In the genomic region with DNA sequence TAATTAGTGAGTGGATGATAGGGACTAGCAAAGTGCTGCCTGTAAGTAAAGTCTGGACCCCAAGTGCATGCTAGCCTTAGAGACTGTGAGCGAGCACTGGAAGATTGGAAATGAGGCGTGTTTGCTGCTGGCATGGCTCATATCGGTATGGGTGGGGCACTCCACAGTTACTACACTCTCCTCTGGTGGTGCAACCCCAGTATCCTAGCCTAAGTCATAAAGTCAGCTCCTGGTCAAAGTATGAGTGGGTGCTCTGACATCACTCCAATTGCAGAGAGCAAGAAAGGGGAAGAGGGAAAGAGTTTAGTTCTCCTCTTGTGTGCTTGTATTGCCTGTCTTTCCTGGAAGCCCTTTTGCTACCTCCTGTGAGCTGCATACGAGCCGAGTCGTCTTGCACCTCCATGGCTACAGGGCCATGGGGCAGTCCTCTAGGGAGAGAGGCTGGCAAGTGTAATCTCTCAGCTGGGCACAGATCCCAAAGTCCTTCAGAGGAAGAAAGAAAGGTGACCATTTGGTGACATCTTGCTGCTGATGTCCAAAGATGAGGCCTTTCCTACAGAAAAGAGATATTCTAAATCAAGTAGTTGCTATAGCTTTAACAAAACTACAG, we compare ENCODE assay signal across 14 mouse cellular contexts.
DNase-seq lines count a peak whose midpoint lies in the region; ATAC-seq and TF ChIP-seq lines count a peak whose summit lies in the region.
"Had no signal": no experiment of that assay in that cellular context is flagged by ENCODE, and none has a peak within 500 bp of the region (broad histone marks: within the 10 kb centered on the region; RNA-seq: fewer than 3 reads in every experiment).

No protein-coding gene starts in this region.

- no peak for ATAC-seq in inflammation-experienced regulatory T-cells, adult 6 months
- ATAC-seq: forebrain, embryonic 15.5 days had no signal

- no peak overlapping the region for H3K4me2 ChIP-seq in CH12.LX (ENCODE audit: insufficient read depth, low read depth, poor library complexity, severe bottlenecking)
- H3K4me2 ChIP-seq: forebrain, embryonic 15.5 days; heart, embryonic 12.5 days; limb, embryonic 15.5 days had no signal

- WGBS in bone marrow, adult 2 months: 45% methylated on average over 6 of the region's 6 CpGs

- TF ChIP-seq CTCF in CH12.LX (conservative IDR thresholded peaks at IDR 0.05 in 1 of 2, IDR thresholded peaks at IDR 0.05 in 1 of 2; ENCODE audit: low read depth in 2 of 2, low read length in 2 of 2): no peak
- TF ChIP-seq CTCF in bone marrow, adult 2 months (IDR thresholded peaks at IDR 0.05; ENCODE audit: control insufficient read depth, insufficient read depth, low read length): no peak

- H3K4me1 ChIP-seq in CH12.LX (ENCODE audit: control insufficient read depth in 1 of 2, insufficient read depth in 2 of 2): no peaks in the 10 kb centered on the region
- H3K4me1 ChIP-seq in bone marrow, adult 2 months (ENCODE audit: control insufficient read depth, insufficient read depth, low read length): no peaks in the 10 kb centered on the region; the same call in 1 of the 2 replicates
- H3K4me1 ChIP-seq: heart, embryonic 12.5 days had no signal

- no peak overlapping the region for H3K4me3 ChIP-seq in CH12.LX (replicated peaks in 1 of 3; ENCODE audit: low read depth in 2 of 3, low read length in 2 of 3, poor library complexity in 1 of 3)
- no peak overlapping the region for H3K4me3 ChIP-seq in bone marrow, adult 2 months (replicated peaks; ENCODE audit: control insufficient read depth, low read depth, low read length)
- H3K4me3 ChIP-seq: forebrain, embryonic 15.5 days; gastrocnemius, adult 2 months; heart, embryonic 12.5 days; layer of hippocampus, adult 2 months; limb, embryonic 15.5 days had no signal

- DNase-seq in cerebellum, postnatal 25 days: peak; percentile 13 to 33
- no peak for DNase-seq in cerebellum, postnatal 4 days (ENCODE audit: low spot score in 2 of 2)
- peak; percentile 12 for DNase-seq in CH12.LX (ENCODE audit: extremely low read depth)
- DNase-seq in lung, postnatal 36 days: peak; percentile 60
- no peak for DNase-seq in kidney, postnatal 10 days
- DNase-seq: gastrocnemius, adult 2 months; right cerebral cortex, postnatal 14 days had no signal

- no peaks in the 10 kb centered on the region for H3K79me2 ChIP-seq in CH12.LX (replicated peaks; ENCODE audit: control insufficient read depth, extremely low read depth, insufficient read depth, poor library complexity, severe bottlenecking)

- no peak overlapping the region for H3K9ac ChIP-seq in CH12.LX (ENCODE audit: insufficient read depth, low read depth)
- H3K9ac ChIP-seq: forebrain, embryonic 15.5 days; heart, embryonic 12.5 days; limb, embryonic 15.5 days had no signal

- H3K36me3 ChIP-seq in CH12.LX (replicated peaks in 1 of 2; ENCODE audit: control insufficient read depth in 1 of 2, insufficient read depth in 1 of 2, low read length in 1 of 2): no peaks in the 10 kb centered on the region
- H3K36me3 ChIP-seq: forebrain, embryonic 15.5 days; heart, embryonic 12.5 days; limb, embryonic 15.5 days had no signal

- TF ChIP-seq POLR2A in CH12.LX (IDR thresholded peaks at IDR 0.05; ENCODE audit: low read depth, low read length): no peak
- TF ChIP-seq POLR2A in bone marrow, adult 2 months (IDR thresholded peaks at IDR 0.05; ENCODE audit: borderline replicate concordance, control insufficient read depth, low read depth, low read length): no peak

- TF ChIP-seq RAD21 in CH12.LX (IDR thresholded peaks at IDR 0.05; ENCODE audit: low read depth, low read length): no peak

- H3K9me3 ChIP-seq in CH12.LX (replicated peaks; ENCODE audit: low read length): no peaks in the 10 kb centered on the region
- H3K9me3 ChIP-seq: forebrain, embryonic 15.5 days; heart, embryonic 12.5 days; limb, embryonic 15.5 days had no signal

- H3K27me3 ChIP-seq in CH12.LX (replicated peaks): no peaks in the 10 kb centered on the region
- H3K27me3 ChIP-seq: forebrain, embryonic 15.5 days; heart, embryonic 12.5 days; limb, embryonic 15.5 days had no signal

- H3K27ac ChIP-seq in CH12.LX (ENCODE audit: insufficient read depth, low read depth): no peak overlapping the region
- 0 out of 2 replicates have a peak overlapping the region, but pooled peaks have one; percentile 26 for H3K27ac ChIP-seq in bone marrow, adult 2 months (ENCODE audit: control insufficient read depth, insufficient read depth, low read depth, low read length, poor library complexity)
- H3K27ac ChIP-seq: forebrain, embryonic 15.5 days; gastrocnemius, adult 2 months; layer of hippocampus, adult 2 months; limb, embryonic 15.5 days; macrophage had no signal

- in situ Hi-C loops in CH12.LX (cut with MboI; ENCODE audit: low pct_ligation_motif_present, low pct_unique_long_range_greater_than_20kb, low sequenced_read_pairs): no loop called here

- dilution Hi-C loops in CH12.LX (cut with MboI; ENCODE audit: extremely low pct_ligation_motif_present, extremely low pct_unique_long_range_greater_than_20kb, low sequenced_read_pairs): no loop called here

- no peak for TF ChIP-seq EP300 in CH12.LX (IDR thresholded peaks at IDR 0.05; ENCODE audit: low read length)

TF ChIP-seq in CH12.LX, 34 proteins besides CTCF, POLR2A, EP300 and RAD21:
- TF ChIP-seq ZC3H11A (IDR thresholded peaks at IDR 0.05; ENCODE audit: low read depth, low read length): no peak
- TF ChIP-seq CHD1 (IDR thresholded peaks at IDR 0.05; ENCODE audit: low read depth, low read length): no peak
- TF ChIP-seq UBTF (IDR thresholded peaks at IDR 0.05; ENCODE audit: low read depth, low read length): no peak
- TF ChIP-seq GABPA (IDR thresholded peaks at IDR 0.05; ENCODE audit: insufficient replicate concordance, low read depth, low read length): no peak
- TF ChIP-seq TCF12 (IDR thresholded peaks at IDR 0.05; ENCODE audit: low read depth, low read length): no peak
- TF ChIP-seq SIN3A (IDR thresholded peaks at IDR 0.05; ENCODE audit: low read length): no peak
- TF ChIP-seq USF1 (IDR thresholded peaks at IDR 0.05; ENCODE audit: low read depth, low read length): no peak
- TF ChIP-seq POLR2AphosphoS2 (IDR thresholded peaks at IDR 0.05; ENCODE audit: low read depth, low read length): no peak
- TF ChIP-seq PAX5 (IDR thresholded peaks at IDR 0.05; ENCODE audit: low read length): no peak
- TF ChIP-seq ZKSCAN1 (IDR thresholded peaks at IDR 0.05; ENCODE audit: borderline replicate concordance, low read depth, low read length): no peak

Comparison
In these comparisons a context has a peak if more than half of its experiments do, and no peak if none do; other contexts are left out.
1. DNase-seq: peak in cerebellum, postnatal 25 days (2 of 2), CH12.LX (single experiment) and lung, postnatal 36 days (single experiment); none in cerebellum, postnatal 4 days (0 of 2) and kidney, postnatal 10 days (single experiment).